Mouse (Mus musculus) right cerebral cortex, postnatal 36 days (tissue): Measurements from ENCODE around the gene Hrct1.

ENCODE experiments used
- DNase-seq, 2 experiments: peaks; one replicate each; pipeline ENCODE4 v3.0.0; 2022; ENCODE audit warnings: low spot score in 2 of 2, mixed read lengths in 1 of 2

Gene Hrct1

DNA sequence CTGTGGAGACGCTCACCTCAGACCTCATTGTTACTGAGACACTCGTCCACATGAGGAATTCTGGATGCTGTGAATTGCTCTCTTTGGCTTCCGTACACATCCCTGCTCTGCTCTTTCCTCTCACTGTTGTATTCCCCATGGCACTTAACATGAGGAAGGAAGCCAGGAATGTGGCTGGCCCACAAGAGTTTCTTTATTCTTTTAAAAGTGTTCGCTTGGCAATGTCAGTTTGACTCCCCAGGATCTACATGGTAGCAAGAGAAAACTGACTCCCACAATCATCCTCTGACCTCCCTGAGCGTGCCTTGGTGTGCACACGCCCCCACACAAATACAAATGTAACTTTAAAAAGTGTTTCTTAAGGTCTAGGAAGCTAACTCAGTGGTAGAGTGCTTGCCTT is 44.6 kb downstream of the Hrct1 start:
- DNase-seq = no peak

DNA sequence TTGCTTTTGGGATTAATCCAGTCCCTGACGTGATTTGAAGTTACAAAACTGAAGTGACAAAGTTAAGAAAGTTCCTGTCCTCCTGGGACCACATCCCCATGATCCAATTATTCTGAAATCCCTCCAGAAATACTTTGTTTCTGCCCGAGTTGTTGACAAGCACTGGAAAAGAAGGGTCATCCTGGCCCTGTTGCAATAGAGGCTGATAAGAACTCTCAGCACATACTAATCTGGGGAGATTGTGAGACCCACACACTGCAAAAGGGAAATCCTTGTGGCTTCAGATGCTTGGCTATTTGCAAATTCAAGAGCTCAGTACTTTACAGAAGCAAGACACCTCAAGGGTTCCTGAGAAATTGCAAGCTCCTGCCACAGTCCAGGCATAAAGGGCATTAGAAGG is 45.3 kb downstream of the Hrct1 start:
- DNase-seq = no peak
